Mouse (Mus musculus) embryonic fibroblast, embryonic 13.5 days (primary cell): ENCODE results near the gene Znrf3. TPM values are rescaled to one million over a fixed set of nuclear protein-coding genes. Genes with fewer than 3 reads are reported as not detected.
"Not testable (repeated sequence)": the region's sequence is repeated elsewhere in the genome, so short reads cannot be mapped to it uniquely, and the experiment has no call there.

Experiments used
- H3K27ac ChIP-seq: 2 replicates; pipeline ENCODE4 v1.5.1; 2012; ENCODE audit warnings: low read length, control low read depth, inconsistent platforms; ENCODE audit not compliant: insufficient read depth
- H3K4me1 ChIP-seq: 2 replicates; pipeline ENCODE4 v1.6.1; 2011; ENCODE audit warnings: low read length; ENCODE audit not compliant: control insufficient read depth, insufficient read depth
- H3K4me3 ChIP-seq: 2 replicates; pipeline ENCODE4 v1.5.1; 2011; ENCODE audit warnings: mild to moderate bottlenecking, control low read depth, low read length; ENCODE audit not compliant: insufficient read depth
- CTCF ChIP-seq: IDR thresholded peaks from 2 replicates; pipeline ENCODE4 v1.5.1; 2011; ENCODE audit warnings: mild to moderate bottlenecking, control low read depth, low read length, moderate library complexity, borderline replicate concordance; ENCODE audit not compliant: insufficient read depth
- POLR2A ChIP-seq: IDR thresholded peaks from 2 replicates; pipeline ENCODE4 v1.6.1; 2011; ENCODE audit warnings: low read depth, mild to moderate bottlenecking, control low read depth, low read length, moderate library complexity
- polyA plus RNA-seq: library from polyadenylated mRNA; stranded (reverse); fragments of >200 nt; gene quantifications from 2 replicates; pipeline ENCODE4 v1.2.4, GENCODE M21; 2011; ENCODE audit warnings: low read depth; ENCODE audit not compliant: missing spikeins, insufficient read length

Znrf3 gene
- polyA plus RNA-seq: 6.3 and 6.7 TPM in 2 replicates

- H3K4me1 ChIP-seq: no peaks in the 10 kb centered on the region
- no peak within 1 kb of the TSS for H3K27ac ChIP-seq
- H3K4me3 ChIP-seq: peak within 1 kb of the TSS; percentile 79
- peak; percentile 52 for TF ChIP-seq POLR2A
- no peak for TF ChIP-seq CTCF
These were observed at the start of gene Znrf3 for GRCm38 (mm10) chr11:5444599-5445451. TSS of gene Znrf3 (minus strand) at chr11:5444847.

GRCm38 (mm10) chr11:5493869-5494268 lies 49.2 kb upstream of the Znrf3 start:
- Histone ChIP-seq H3K4me3 (no peak overlapping the region), H3K27ac (no peak overlapping the region), H3K4me1 (no peaks in the 10 kb centered on the region)
- TF ChIP-seq POLR2A (no peak), CTCF (no peak)

GRCm38 (mm10) chr11:5491912-5492311 lies 47.3 kb upstream of the Znrf3 start:
- H3K4me3 ChIP-seq: no peak overlapping the region
- TF ChIP-seq CTCF (no peak), POLR2A (no peak)
- no peaks in the 10 kb centered on the region for H3K4me1 ChIP-seq
- H3K27ac ChIP-seq: no peak overlapping the region

- Histone ChIP-seq H3K4me1 (no peaks in the 10 kb centered on the region), H3K4me3 (no peak overlapping the region), H3K27ac (no peak overlapping the region)
- TF ChIP-seq CTCF: no peak
- TF ChIP-seq POLR2A: no peak
These were observed 46.5 kb upstream of the Znrf3 start for GRCm38 (mm10) chr11:5490989-5491656.

- not testable (repeated sequence) for H3K4me1 ChIP-seq, H3K4me3 ChIP-seq, H3K27ac ChIP-seq
These were observed 44.8 kb upstream of the Znrf3 start for GRCm38 (mm10) chr11:5489433-5489832.

GRCm38 (mm10) chr11:5485193-5486011 lies 40.8 kb upstream of the Znrf3 start:
- no peaks in the 10 kb centered on the region for H3K4me1 ChIP-seq
- no peak overlapping the region for H3K27ac ChIP-seq
- peak overlapping the region; percentile 13 for H3K4me3 ChIP-seq
- peak; percentile 67 for TF ChIP-seq CTCF
- peak; percentile 51; the same call in 1 of the 2 replicates for TF ChIP-seq POLR2A

- TF ChIP-seq POLR2A (no peak), CTCF (no peak)
- Histone ChIP-seq H3K4me1 (no peaks in the 10 kb centered on the region), H3K4me3 (no peak overlapping the region), H3K27ac (no peak overlapping the region)
These were observed 37.9 kb upstream of the Znrf3 start for GRCm38 (mm10) chr11:5482581-5482980.

GRCm38 (mm10) chr11:5478831-5479230 lies 34.2 kb upstream of the Znrf3 start:
- no peak overlapping the region for H3K27ac ChIP-seq
- no peak for TF ChIP-seq CTCF
- no peak for TF ChIP-seq POLR2A
- no peak overlapping the region for H3K4me3 ChIP-seq
- no peaks in the 10 kb centered on the region for H3K4me1 ChIP-seq

GRCm38 (mm10) chr11:5478193-5478592 lies 33.5 kb upstream of the Znrf3 start:
- TF ChIP-seq POLR2A: no peak
- TF ChIP-seq CTCF: no peak
- H3K4me1 ChIP-seq: no peaks in the 10 kb centered on the region
- H3K4me3 ChIP-seq: no peak overlapping the region
- H3K27ac ChIP-seq: no peak overlapping the region

- TF ChIP-seq POLR2A (no peak), CTCF (no peak)
- Histone ChIP-seq H3K4me3 (no peak overlapping the region), H3K27ac (no peak overlapping the region)
These were observed 32.2 kb upstream of the Znrf3 start for GRCm38 (mm10) chr11:5476806-5477205.

GRCm38 (mm10) chr11:5475556-5476118 lies 31.0 kb upstream of the Znrf3 start:
- H3K4me3 ChIP-seq, H3K4me1 ChIP-seq, H3K27ac ChIP-seq: not testable (repeated sequence)

More at GRCm38 (mm10) chr11:5476806-5477205, 32.2 kb upstream of the Znrf3 start:
- H3K4me1 ChIP-seq: no peaks in the 10 kb centered on the region
